Mouse (Mus musculus) stomach, postnatal 0 days (tissue): ENCODE results near the gene Gm11549.

Experiments
- CTCF ChIP-seq: IDR thresholded peaks from 2 replicates; pipeline ENCODE4 v1.5.1; 2016; ENCODE audit warnings: antibody characterized with exemption, low read depth, mild to moderate bottlenecking, moderate library complexity
- EP300 ChIP-seq: optimal IDR thresholded peaks from 2 replicates; pipeline ENCODE3; 2016; ENCODE audit warnings: antibody characterized with exemption

GRCm38 (mm10) chr3:36486176-36486575 is 35.4 kb downstream of the Gm11549 start:
- TF ChIP-seq CTCF (no peak), EP300 (no peak)
